Mouse (Mus musculus) spleen, adult 2 months (tissue): ENCODE results near the gene Agmat.

ENCODE experiments used
- CTCF ChIP-seq: fragments of 200-500 bp; IDR thresholded peaks from 2 replicates; pipeline ENCODE4 v1.5.1; 2011; ENCODE audit warnings: mild to moderate bottlenecking, inconsistent platforms; ENCODE audit not compliant: insufficient read depth, insufficient read length, insufficient replicate concordance; ENCODE audit errors: extremely low read depth
- POLR2A ChIP-seq: fragments of 200-500 bp; IDR thresholded peaks from 2 replicates; pipeline ENCODE4 v1.6.1; 2011; ENCODE audit warnings: low read depth, low read length, inconsistent platforms

DNA sequence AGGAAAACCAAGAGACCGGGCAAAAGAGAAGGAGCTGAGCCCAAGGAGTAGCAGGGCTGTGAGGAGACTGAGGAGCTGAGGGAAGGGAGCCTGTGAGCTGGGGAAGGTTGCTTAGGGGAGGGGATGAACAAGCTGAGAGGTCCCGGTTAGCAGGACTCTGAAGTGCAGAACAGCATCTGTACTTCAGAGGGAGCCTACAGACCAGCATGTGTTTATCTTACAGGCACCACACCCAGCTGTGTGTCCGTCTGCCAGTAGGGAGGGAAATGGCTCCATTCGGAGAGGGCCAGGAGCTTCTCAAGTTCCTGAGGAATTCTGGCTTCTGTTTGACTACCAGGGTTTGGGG lies 5.6 kb downstream of the Agmat start:
- TF ChIP-seq POLR2A = no peak
- TF ChIP-seq CTCF = no peak
